In the genomic region with DNA sequence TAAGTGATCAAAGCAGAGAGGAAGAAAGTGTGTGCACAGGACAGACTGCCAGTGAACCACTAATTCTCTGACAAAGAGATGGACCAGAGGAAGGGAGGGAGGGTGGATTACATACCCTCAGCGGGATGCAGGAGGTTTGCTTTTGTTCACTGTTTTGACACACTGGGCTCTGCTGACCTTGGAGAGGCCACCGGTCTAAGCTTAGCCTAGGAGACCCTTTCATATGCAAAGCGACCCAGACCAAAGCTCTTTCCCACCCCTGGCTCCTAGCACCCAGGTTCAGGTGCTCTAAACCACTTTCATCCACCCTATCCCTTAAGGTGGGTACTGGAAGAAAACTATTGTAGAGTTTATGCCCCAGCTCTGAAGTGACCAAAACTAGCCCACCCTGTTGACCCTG, we compare ENCODE assay signal across 26 mouse cellular contexts. TPM values are rescaled to one million over a fixed set of nuclear protein-coding genes. Genes with fewer than 3 reads are reported as not detected.
DNase-seq lines count a peak whose midpoint lies in the region; ATAC-seq and TF ChIP-seq lines count a peak whose summit lies in the region.
"Had no signal": no experiment of that assay in that cellular context is flagged by ENCODE, and none has a peak within 500 bp of the region (broad histone marks: within the 10 kb centered on the region; RNA-seq: fewer than 3 reads in every experiment).

No protein-coding gene starts in this region.

- DNase-seq in midbrain, embryonic 10.5 days (ENCODE audit: low spot score) = peak; percentile 66
- peak; percentile 78 for DNase-seq in ES-E14 (ENCODE audit: low read depth, low spot score)
- DNase-seq in embryo, embryonic 10.5 days (ENCODE audit: low spot score) = peak; percentile 41
- DNase-seq in lung, postnatal 4 days = no peak
- no peak for DNase-seq in gastrocnemius, postnatal 14 days
- DNase-seq: adrenal gland, adult 2 months; adrenal gland, postnatal 25 days; cerebellum, adult 2 months; cerebellum, postnatal 10 days; gastrocnemius, postnatal 10 days; heart, adult 2 months; kidney, adult 8-10 months had no signal

- H3K4me1 ChIP-seq in midbrain, embryonic 10.5 days = peaks cover 55% of the 10 kb centered on the region
- H3K4me1 ChIP-seq in midbrain, embryonic 13.5 days (replicated peaks) = peaks cover 9% of the 10 kb centered on the region; the same call in 1 of the 2 replicates
- peaks cover 5% of the 10 kb centered on the region for H3K4me1 ChIP-seq in ES-Bruce4 (ENCODE audit: control insufficient read depth, insufficient read depth, low read length)
- H3K4me1 ChIP-seq in ES-E14 (ENCODE audit: control insufficient read depth in 2 of 2, insufficient read depth in 2 of 2, low read length in 2 of 2, poor library complexity in 1 of 2) = peaks cover 6 to 31% of the 10 kb centered on the region in 2 experiments; a peak in 3 of 4 replicates

- intact Hi-C loops in gastrocnemius, postnatal 14 days (cut with DNase I; ENCODE audit: low total_unique reads) = no loop called here

- H3K27ac ChIP-seq in midbrain, embryonic 10.5 days (replicated peaks) = peak overlapping the region; percentile 46; the same call in 1 of the 2 replicates
- no peak overlapping the region for H3K27ac ChIP-seq in midbrain, embryonic 13.5 days
- H3K27ac ChIP-seq in ES-Bruce4 (ENCODE audit: insufficient read depth, low read length) (peak overlapping the region; percentile 21), ES-E14 (ENCODE audit: insufficient read depth, low read depth, low read length, poor library complexity, severe bottlenecking) (no peak overlapping the region; the same call in 1 of the 2 replicates)
- H3K27ac ChIP-seq: embryonic facial prominence, embryonic 15.5 days; heart, adult 2 months; heart, embryonic 15.5 days had no signal

- no peaks in the 10 kb centered on the region for H3K9me3 ChIP-seq in midbrain, embryonic 10.5 days (replicated peaks)
- no peaks in the 10 kb centered on the region for H3K9me3 ChIP-seq in midbrain, embryonic 13.5 days
- no peaks in the 10 kb centered on the region for H3K9me3 ChIP-seq in ES-Bruce4 (replicated peaks; ENCODE audit: control insufficient read depth, insufficient read depth, low read length, poor library complexity, severe bottlenecking)
- no peaks in the 10 kb centered on the region for H3K9me3 ChIP-seq in ES-E14 (ENCODE audit: control insufficient read depth, insufficient read depth, low read depth, low read length)
- H3K9me3 ChIP-seq: embryonic facial prominence, embryonic 15.5 days; G1E; heart, embryonic 15.5 days had no signal

- 4% methylated on average over 3 of the region's 3 CpGs for WGBS in midbrain, embryonic 10.5 days
- 1% methylated on average over 3 of the region's 3 CpGs for WGBS in midbrain, embryonic 13.5 days

- TF ChIP-seq EP300 in ES-Bruce4 (IDR thresholded peaks at IDR 0.05; ENCODE audit: insufficient read depth, low read depth, low read length) = peak; percentile 99

- no peak overlapping the region for H3K9ac ChIP-seq in midbrain, embryonic 13.5 days (replicated peaks)
- H3K9ac ChIP-seq in ES-Bruce4 (ENCODE audit: low read depth, poor library complexity, severe bottlenecking) (no peak overlapping the region), ES-E14 (ENCODE audit: insufficient read depth, low read depth, low read length, poor library complexity, severe bottlenecking) (no peak overlapping the region)
- H3K9ac ChIP-seq: embryonic facial prominence, embryonic 15.5 days; heart, embryonic 15.5 days had no signal

- no peak overlapping the region for H3K4me2 ChIP-seq in midbrain, embryonic 13.5 days (replicated peaks)
- H3K4me2 ChIP-seq: embryonic facial prominence, embryonic 15.5 days; heart, embryonic 11.5 days; heart, embryonic 15.5 days had no signal

- in situ Hi-C loops in ES-E14 (cut with MboI; ENCODE audit: low sequenced_read_pairs in 2 of 2, unreplicated experiment in 2 of 2) = no loop called here

- no peak for TF ChIP-seq POLR2A in ES-Bruce4 (IDR thresholded peaks at IDR 0.05; ENCODE audit: insufficient read depth, low read length)

- no peak overlapping the region for H3K4me3 ChIP-seq in midbrain, embryonic 10.5 days
- H3K4me3 ChIP-seq in midbrain, embryonic 13.5 days (replicated peaks) = no peak overlapping the region
- no peak overlapping the region for H3K4me3 ChIP-seq in ES-Bruce4 (ENCODE audit: low read depth, low read length)
- H3K4me3 ChIP-seq in ES-E14 (ENCODE audit: insufficient read depth in 1 of 2, low read depth in 1 of 2, low read length in 2 of 2, poor library complexity in 1 of 2, severe bottlenecking in 1 of 2) = no peak overlapping the region
- H3K4me3 ChIP-seq: embryonic facial prominence, embryonic 15.5 days; erythroblast, embryonic 14.5 days; heart, adult 2 months; heart, embryonic 15.5 days had no signal

- no peaks in the 10 kb centered on the region for H3K36me3 ChIP-seq in midbrain, embryonic 10.5 days
- no peaks in the 10 kb centered on the region for H3K36me3 ChIP-seq in midbrain, embryonic 13.5 days
- 0 out of 2 replicates have a peak, but pooled peaks cover 3% of the 10 kb centered on the region for H3K36me3 ChIP-seq in ES-Bruce4 (ENCODE audit: control insufficient read depth, insufficient read depth, low read length, poor library complexity, severe bottlenecking)
- peaks cover 5% of the 10 kb centered on the region; the same call in 1 of the 2 replicates for H3K36me3 ChIP-seq in ES-E14 (ENCODE audit: control insufficient read depth, insufficient read depth, low read length, poor library complexity, severe bottlenecking)
- H3K36me3 ChIP-seq: embryonic facial prominence, embryonic 15.5 days; G1E; heart, embryonic 15.5 days had no signal

- peaks cover 68% of the 10 kb centered on the region for H3K27me3 ChIP-seq in midbrain, embryonic 10.5 days (ENCODE audit: low read depth, poor library complexity, severe bottlenecking)
- peaks cover 45% of the 10 kb centered on the region for H3K27me3 ChIP-seq in midbrain, embryonic 13.5 days
- H3K27me3 ChIP-seq in ES-Bruce4 (ENCODE audit: control insufficient read depth, insufficient read depth, low read length, poor library complexity, severe bottlenecking) = no peaks in the 10 kb centered on the region

- TF ChIP-seq CTCF in ES-Bruce4 (IDR thresholded peaks at IDR 0.05; ENCODE audit: low read depth, low read length) = no peak

- ATAC-seq in midbrain, embryonic 13.5 days = no peak
- ATAC-seq: CD4-positive, CD25-positive, alpha-beta regulatory T cell, adult 4 months; forebrain, embryonic 16.5 days; hindbrain, embryonic 16.5 days; inflammation-experienced regulatory T-cells, adult 6 months; intestine, postnatal 0 days had no signal

TF ChIP-seq in ES-E14, 5 proteins besides CTCF, POLR2A, EP300 and RAD21:
- TF ChIP-seq MAFK (IDR thresholded peaks at IDR 0.05; ENCODE audit: insufficient read depth, low read depth, low read length) = no peak
- no peak for TF ChIP-seq ZC3H11A (IDR thresholded peaks at IDR 0.05; ENCODE audit: borderline replicate concordance, low read depth, low read length)
- no peak for TF ChIP-seq CHD2 (IDR thresholded peaks at IDR 0.05; ENCODE audit: low read depth, low read length)
- no peak for TF ChIP-seq ZNF384 (IDR thresholded peaks at IDR 0.05; ENCODE audit: low read depth, low read length)
- no peak for TF ChIP-seq HCFC1 (IDR thresholded peaks at IDR 0.05; ENCODE audit: borderline replicate concordance, insufficient read depth, low read length)

RNA-seq across cellular contexts. Expression of a gene that starts 1.9 kb away (rescaled TPM):
- polyA plus RNA-seq in midbrain, embryonic 10.5 days (2016; fragmentation: Nextera tagmentation; extraction: Ambion mirVana) = 37.6 and 43.5 TPM in 2 replicates
- polyA plus RNA-seq in midbrain, embryonic 13.5 days (2015; fragmentation: Nextera tagmentation; extraction: Ambion mirVana) = 3.3 and 4.3 TPM in 2 replicates
- 150 and 163 TPM in 2 replicates for polyA plus RNA-seq in ES-Bruce4 (2011; ENCODE audit: insufficient read depth, insufficient read length, low read depth, missing spikeins)
- 495 and 1,395 TPM in 2 replicates for total RNA-seq in ES-E14 (2012; rRNA removed)
- not detected for total RNA-seq in gastrocnemius, postnatal 14 days (2021)
- total RNA-seq: adrenal gland, adult 2 months; adrenal gland, postnatal 25 days; G1E; gastrocnemius, postnatal 10 days; heart, adult 2 months; heart, postnatal 25 days had no signal
- polyA plus RNA-seq: adrenal gland, adult 2 months; CD4-positive, CD25-positive, alpha-beta regulatory T cell, adult 4 months; erythroblast, embryonic 14.5 days; G1E; gonadal fat pad, adult 2 months; heart, adult 2 months; inflammation-experienced regulatory T-cells, adult 6 months had no signal

RNA-seq across cellular contexts. Expression of a gene that starts 31.6 kb away (rescaled TPM):
- polyA plus RNA-seq in midbrain, embryonic 10.5 days (2016; fragmentation: Nextera tagmentation; extraction: Ambion mirVana) = 26.5 and 33.1 TPM in 2 replicates
- polyA plus RNA-seq in midbrain, embryonic 13.5 days (2015; fragmentation: Nextera tagmentation; extraction: Ambion mirVana) = 32.4 and 34.6 TPM in 2 replicates
- polyA plus RNA-seq in ES-Bruce4 (2011; ENCODE audit: insufficient read depth, insufficient read length, low read depth, missing spikeins) = 11.9 and 16.7 TPM in 2 replicates
- 14.7 and 17.9 TPM in 2 replicates for total RNA-seq in ES-E14 (2012; rRNA removed)
- 10 to 100 TPM; 10.3 to 10.7 TPM for total RNA-seq in gastrocnemius, postnatal 14 days (2021)

Comparison
In these comparisons a context has a peak if more than half of its experiments do, and no peak if none do; other contexts are left out.
1. H3K27ac ChIP-seq: peak in midbrain, embryonic 10.5 days (single experiment) and ES-Bruce4 (single experiment); none in midbrain, embryonic 13.5 days (single experiment) and ES-E14 (single experiment).
2. DNase-seq: peak in midbrain, embryonic 10.5 days (single experiment), ES-E14 (single experiment) and embryo, embryonic 10.5 days (single experiment); none in lung, postnatal 4 days (0 of 2) and gastrocnemius, postnatal 14 days (single experiment).